Mouse (Mus musculus) liver, postnatal 0 days (tissue): ENCODE measurements at regions not wholly inside any gene's neighbourhood (a gene's known extent, or its start where the extent isn't known, plus 50 kb on each side); places are given as distances from the start of the nearest gene placed in this dataset.

ENCODE experiments used
- CTCF ChIP-seq: sonication (generic); IDR thresholded peaks from 2 replicates; pipeline ENCODE4 v1.5.1; 2016; ENCODE audit warnings: antibody characterized with exemption, low read depth
- EP300 ChIP-seq: IDR thresholded peaks from 2 replicates; pipeline ENCODE4 v1.6.1; 2016; ENCODE audit warnings: antibody characterized with exemption, low read depth, mild to moderate bottlenecking

DNA sequence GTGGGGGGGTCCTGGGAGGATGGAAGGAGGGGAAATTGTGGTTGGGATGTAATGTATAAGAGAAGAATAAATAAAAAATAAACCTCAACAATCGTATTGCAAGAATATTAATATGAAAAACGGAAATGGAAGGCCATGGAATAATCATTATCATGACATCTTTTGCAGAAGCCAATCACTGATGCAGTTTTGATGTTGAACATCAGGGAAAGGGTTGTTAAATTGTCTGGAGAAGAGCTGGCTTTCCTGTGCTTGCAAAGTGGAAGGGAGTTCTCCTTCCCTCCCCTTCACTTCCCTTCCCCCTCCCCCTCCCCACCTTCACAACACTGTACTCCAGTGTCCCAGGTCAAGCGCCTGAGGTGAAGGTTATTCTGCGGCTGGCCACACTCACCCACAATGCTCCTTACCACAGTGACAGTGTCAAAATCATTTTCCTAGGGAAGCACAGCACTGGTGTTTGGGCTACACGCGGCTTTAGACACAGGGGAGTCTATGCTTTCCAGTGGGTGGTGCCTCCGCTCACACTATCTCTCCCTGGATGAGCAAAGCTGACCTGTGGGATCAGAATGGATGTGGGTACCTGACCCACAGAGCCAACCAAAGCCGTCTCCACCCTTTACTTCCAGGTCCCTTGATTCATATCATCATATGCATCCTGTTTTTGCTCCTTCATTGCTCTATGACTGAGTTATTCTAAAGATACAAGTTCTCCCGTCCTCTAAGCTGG is 53.0 kb upstream of the Asb17 start:
- TF ChIP-seq CTCF (no peak), EP300 (no peak)
